Mouse (Mus musculus): Measurements from ENCODE around the gene Gm20481.

GRCm38 (mm10) chr17:34980655-34981054 lies 10.9 kb downstream of the Gm20481 start:
- no peak for TF ChIP-seq CTCF (IDR thresholded peaks at IDR 0.05; ENCODE audit: control insufficient read depth, insufficient read depth, insufficient replicate concordance, low read depth, low read length)
- TF ChIP-seq POLR2A (IDR thresholded peaks at IDR 0.05; ENCODE audit: control insufficient read depth, low read depth, low read length), result no peak

All from testis, adult 2 months (tissue).